Mouse (Mus musculus) forebrain, postnatal 0 days (tissue): ENCODE results near the gene Slc4a4. TPM values are rescaled to one million over a fixed set of nuclear protein-coding genes. Genes with fewer than 3 reads are reported as not detected.

Source experiments
- ATAC-seq: fragments of 200-750 bp; cut with Nextera tagmentation; 2 replicates; pipeline ENCODE4 v1.8.0; 2017; ENCODE audit warnings: mild to moderate bottlenecking, moderate library complexity
- DNase-seq: peaks from one replicate; pipeline ENCODE4 v3.0.0-alpha.2; 2015
- H3K27ac ChIP-seq: fragments of 300-500 bp; sonication (generic); 2 replicates; pipeline ENCODE4 v1.5.1; 2014; ENCODE audit warnings: low read depth, mild to moderate bottlenecking, antibody characterized with exemption, low read length, moderate library complexity, mixed read lengths
- H3K27me3 ChIP-seq: fragments of 300-500 bp; sonication (generic); 2 replicates; pipeline ENCODE4 v1.6.1; 2014; ENCODE audit warnings: mild to moderate bottlenecking, low read length, mixed read lengths; ENCODE audit not compliant: insufficient read depth
- H3K36me3 ChIP-seq: fragments of 300-500 bp; sonication (generic); 2 replicates; pipeline ENCODE4 v1.6.1; 2014; ENCODE audit warnings: mild to moderate bottlenecking, moderate library complexity; ENCODE audit not compliant: insufficient read depth
- H3K4me1 ChIP-seq: fragments of 300-500 bp; sonication (generic); 2 replicates; pipeline ENCODE4 v1.6.1; 2014; ENCODE audit warnings: antibody characterized with exemption; ENCODE audit not compliant: insufficient read depth
- H3K4me2 ChIP-seq: fragments of 300-500 bp; sonication (generic); 2 replicates; pipeline ENCODE4 v1.6.1; 2014; ENCODE audit warnings: low read depth, mild to moderate bottlenecking, moderate library complexity
- H3K4me3 ChIP-seq: fragments of 300-500 bp; sonication (generic); 2 replicates; pipeline ENCODE4 v1.5.1; 2014; ENCODE audit warnings: low read depth, low read length, mixed read lengths
- H3K9ac ChIP-seq: fragments of 300-500 bp; sonication (generic); 2 replicates; pipeline ENCODE4 v1.6.1; 2014; ENCODE audit warnings: mild to moderate bottlenecking
- H3K9me3 ChIP-seq: fragments of 300-500 bp; sonication (generic); 2 replicates; pipeline ENCODE4 v1.6.1; 2016; ENCODE audit warnings: low read length
- CTCF ChIP-seq: sonication (generic); IDR thresholded peaks from 2 replicates; pipeline ENCODE4 v1.5.1; 2016; ENCODE audit warnings: antibody characterized with exemption, control low read depth, low read depth
- WGBS: fragments of 180-500 bp; shearing (Covaris S2); extraction: QIAGEN DNeasy Blood & Tissue Kit; methylation state at CpG from one replicate; pipeline ENCODE4 v1.1.7; 2014; 5-methylcytosine and 5-hydroxymethylcytosine counted together
- polyA plus RNA-seq: library from polyadenylated mRNA; unstranded; fragments of >200 nt; fragmentation: Nextera tagmentation; extraction: Ambion mirVana; gene quantifications from 2 replicates; pipeline ENCODE4 v1.2.1, GENCODE M21; 2015
- total RNA-seq: library from RNA; depleted of rRNA; stranded (reverse); fragments of >200 nt; gene quantifications from 2 replicates; pipeline ENCODE4 v1.2.3, GENCODE M21; 2014

The Slc4a4 gene
- total and polyA plus RNA-seq, 2 experiments from 2014 or later, result 11.8 to 34.7 TPM

GRCm38 (mm10) chr5:89055656-89056055 is 169.0 kb downstream of the Slc4a4 start:
- H3K36me3 ChIP-seq, result no peaks in the 10 kb centered on the region
- no peak for DNase-seq
- no peak overlapping the region for H3K4me3 ChIP-seq
- H3K4me1 ChIP-seq, result no peaks in the 10 kb centered on the region
- H3K9ac ChIP-seq, result no peak overlapping the region
- no peak overlapping the region for H3K27ac ChIP-seq
- no peaks in the 10 kb centered on the region for H3K9me3 ChIP-seq
- 55% methylated on average over 3 of the region's 3 CpGs for WGBS
- no peak for TF ChIP-seq CTCF
- H3K27me3 ChIP-seq, result no peaks in the 10 kb centered on the region
- ATAC-seq, result peak; percentile 21; the same call in 1 of the 2 replicates
- H3K4me2 ChIP-seq, result no peak overlapping the region

GRCm38 (mm10) chr5:89056370-89056769 is 169.8 kb downstream of the Slc4a4 start:
- H3K9ac ChIP-seq, result no peak overlapping the region
- no peak for TF ChIP-seq CTCF
- 60% methylated on average over 2 of the region's 2 CpGs for WGBS
- peak; percentile 81 for ATAC-seq
- peak; percentile 78 for DNase-seq
- no peaks in the 10 kb centered on the region for H3K36me3 ChIP-seq
- no peak overlapping the region for H3K4me3 ChIP-seq
- no peak overlapping the region for H3K27ac ChIP-seq
- no peaks in the 10 kb centered on the region for H3K9me3 ChIP-seq
- H3K27me3 ChIP-seq, result no peaks in the 10 kb centered on the region
- no peaks in the 10 kb centered on the region for H3K4me1 ChIP-seq
- H3K4me2 ChIP-seq, result no peak overlapping the region

- 79% methylated on average over 9 of the region's 9 CpGs for WGBS
- H3K27ac ChIP-seq, result no peak overlapping the region
- H3K27me3 ChIP-seq, result no peaks in the 10 kb centered on the region
- no peak overlapping the region for H3K4me2 ChIP-seq
- H3K9ac ChIP-seq, result no peak overlapping the region
- TF ChIP-seq CTCF, result no peak
- H3K4me3 ChIP-seq, result no peak overlapping the region
- no peaks in the 10 kb centered on the region for H3K36me3 ChIP-seq
- H3K9me3 ChIP-seq, result no peaks in the 10 kb centered on the region
- ATAC-seq (no peak; the same call in 1 of the 2 replicates), DNase-seq (no peak)
- no peaks in the 10 kb centered on the region for H3K4me1 ChIP-seq
Observed at GRCm38 (mm10) chr5:89061097-89061496, 174.5 kb downstream of the Slc4a4 start.

GRCm38 (mm10) chr5:89062286-89062685 is 175.7 kb downstream of the Slc4a4 start:
- Histone ChIP-seq H3K27me3 (no peaks in the 10 kb centered on the region), H3K9ac (no peak overlapping the region), H3K36me3 (no peaks in the 10 kb centered on the region), H3K4me3 (no peak overlapping the region), H3K9me3 (no peaks in the 10 kb centered on the region), H3K4me1 (no peaks in the 10 kb centered on the region), H3K27ac (no peak overlapping the region), H3K4me2 (no peak overlapping the region)
- ATAC-seq (no peak), DNase-seq (no peak)
- TF ChIP-seq CTCF, result no peak
- WGBS, result 90% methylated on average over 5 of the region's 5 CpGs

GRCm38 (mm10) chr5:89067111-89067510 is 180.5 kb downstream of the Slc4a4 start:
- WGBS, result 88% methylated on average over 4 of the region's 4 CpGs
- ATAC-seq, result no peak

GRCm38 (mm10) chr5:89068072-89068471 is 181.5 kb downstream of the Slc4a4 start:
- H3K9me3 ChIP-seq, result no peaks in the 10 kb centered on the region
- H3K4me3 ChIP-seq, result no peak overlapping the region
- no peak overlapping the region for H3K4me2 ChIP-seq
- H3K27me3 ChIP-seq, result no peaks in the 10 kb centered on the region
- no peaks in the 10 kb centered on the region for H3K4me1 ChIP-seq
- H3K9ac ChIP-seq, result no peak overlapping the region
- no peak for TF ChIP-seq CTCF
- ATAC-seq, result no peak
- WGBS, result 80% methylated on average over 5 of the region's 5 CpGs
- H3K27ac ChIP-seq, result no peak overlapping the region
- H3K36me3 ChIP-seq, result no peaks in the 10 kb centered on the region
- no peak for DNase-seq

More at GRCm38 (mm10) chr5:89067111-89067510, 180.5 kb downstream of the Slc4a4 start:
- Histone ChIP-seq H3K27ac (no peak overlapping the region), H3K27me3 (no peaks in the 10 kb centered on the region), H3K4me2 (no peak overlapping the region), H3K9ac (no peak overlapping the region), H3K9me3 (no peaks in the 10 kb centered on the region), H3K4me3 (no peak overlapping the region), H3K36me3 (no peaks in the 10 kb centered on the region), H3K4me1 (no peaks in the 10 kb centered on the region)
- DNase-seq, result no peak
- TF ChIP-seq CTCF, result no peak

GRCm38 (mm10) chr5:89070051-89070450 is 183.4 kb downstream of the Slc4a4 start:
- Histone ChIP-seq H3K4me2 (no peak overlapping the region), H3K27me3 (no peaks in the 10 kb centered on the region), H3K36me3 (no peaks in the 10 kb centered on the region), H3K4me3 (no peak overlapping the region), H3K27ac (no peak overlapping the region), H3K9me3 (no peaks in the 10 kb centered on the region), H3K9ac (no peak overlapping the region), H3K4me1 (no peaks in the 10 kb centered on the region)
- no peak for ATAC-seq
- DNase-seq, result no peak
- WGBS, result 91% methylated on average over 3 of the region's 3 CpGs
- TF ChIP-seq CTCF, result no peak
